Mouse (Mus musculus) lung, postnatal 4 days (tissue): ENCODE data around the gene Dock2.

Source experiments
- DNase-seq, 2 experiments: peaks; one replicate each; pipeline ENCODE4 v3.0.0; 2021

Dock2 gene

DNA sequence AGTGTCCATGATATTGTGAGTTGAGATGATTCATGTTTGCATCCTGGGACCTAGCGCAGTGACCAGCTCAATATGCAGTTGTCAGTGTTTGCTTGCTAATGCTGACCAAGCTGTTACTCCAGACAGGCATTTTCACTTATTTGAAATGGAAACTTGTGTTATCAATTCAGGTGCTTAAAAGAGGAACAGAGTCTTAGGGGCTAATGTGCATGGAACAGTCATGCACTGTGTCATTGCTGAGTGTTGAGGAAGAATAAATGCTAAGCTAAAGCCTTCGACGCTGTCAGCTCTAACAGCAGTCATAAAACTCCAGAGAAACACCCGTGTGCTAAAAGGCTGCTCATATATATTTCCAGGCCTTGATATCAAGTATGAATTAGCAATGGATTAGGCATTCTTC lies 259.1 kb downstream of the Dock2 start:
- DNase-seq = no peak

- DNase-seq = no peak
These were observed 265.1 kb downstream of the Dock2 start for GRCm38 (mm10) chr11:34518566-34518965.

DNA sequence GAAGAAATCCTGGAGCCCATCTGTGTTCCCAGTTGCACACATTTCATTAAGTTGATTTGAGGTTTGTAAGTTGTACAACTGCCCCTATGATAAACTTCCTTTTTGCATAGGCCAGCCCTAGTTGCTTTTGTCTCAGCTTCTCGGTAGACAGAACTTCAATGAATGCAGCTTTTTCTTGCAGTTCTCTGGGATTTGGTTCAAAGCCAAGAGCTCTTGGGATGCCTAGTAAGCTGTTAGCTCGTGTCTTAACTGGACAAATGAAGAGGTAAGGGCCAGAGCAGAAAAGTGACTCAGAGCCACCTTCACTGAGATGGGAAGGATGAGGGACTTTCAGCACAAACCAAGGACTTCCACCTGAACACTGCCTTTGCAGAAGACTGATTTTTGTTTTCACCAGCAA lies 266.7 kb downstream of the Dock2 start:
- no peak for DNase-seq

DNA sequence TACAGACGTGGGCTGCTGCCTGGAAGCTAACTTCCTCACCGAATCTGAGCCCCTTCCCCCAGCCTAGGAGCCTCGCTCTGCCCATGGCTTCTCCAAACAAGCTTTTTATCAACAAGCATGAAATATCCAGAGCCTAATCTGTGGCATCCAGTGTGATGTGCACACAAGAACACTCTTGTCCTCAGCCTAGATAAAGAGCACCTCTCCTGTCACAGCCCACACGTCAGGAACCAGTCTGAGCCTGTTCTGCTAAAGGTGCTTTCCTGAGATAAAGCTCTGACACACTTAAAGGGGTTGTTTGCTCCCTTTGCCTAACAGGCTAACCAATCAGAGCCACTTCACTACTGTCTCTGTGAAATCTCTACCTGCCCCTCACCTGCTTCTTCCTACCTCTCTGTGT lies 268.4 kb downstream of the Dock2 start:
- DNase-seq = no peak

DNA sequence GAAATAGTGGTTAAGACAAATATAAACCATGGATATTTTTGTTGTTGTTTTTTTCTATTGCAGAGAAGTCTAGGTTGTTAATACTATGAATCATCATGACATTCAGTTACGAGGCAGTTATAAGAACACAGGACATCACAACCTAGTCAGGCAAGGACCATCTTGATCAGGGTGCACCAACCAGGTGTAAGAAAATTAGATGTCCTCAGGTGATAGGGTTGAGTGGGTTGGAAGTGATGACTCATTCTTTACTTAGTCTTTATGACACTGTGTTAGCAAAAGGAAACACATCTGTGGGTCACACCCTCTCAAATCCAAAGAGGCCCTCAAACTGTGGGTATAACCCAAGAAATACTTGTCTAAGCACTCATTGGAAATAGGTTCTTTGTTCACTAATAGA lies 277.3 kb downstream of the Dock2 start:
- DNase-seq = no peak

DNA sequence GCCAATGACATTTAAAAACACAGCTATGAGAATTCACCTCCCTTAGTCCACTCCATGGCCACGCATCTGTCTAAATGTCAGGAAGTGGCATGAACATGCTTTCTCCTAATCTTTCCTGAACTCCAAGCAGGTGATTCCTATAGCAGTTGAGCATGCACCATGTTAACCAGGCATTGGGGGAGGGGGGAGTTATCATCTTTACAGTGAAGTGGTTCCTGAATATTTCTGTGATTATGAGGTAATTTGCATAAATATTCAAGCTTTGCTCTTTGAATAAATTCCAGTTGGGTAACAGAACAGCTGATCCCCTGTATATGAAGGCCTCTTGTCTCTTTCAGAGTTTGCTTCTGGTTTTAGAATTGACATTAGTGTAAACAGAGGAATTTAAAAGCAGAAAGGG lies 284.0 kb downstream of the Dock2 start:
- DNase-seq = no peak

DNA sequence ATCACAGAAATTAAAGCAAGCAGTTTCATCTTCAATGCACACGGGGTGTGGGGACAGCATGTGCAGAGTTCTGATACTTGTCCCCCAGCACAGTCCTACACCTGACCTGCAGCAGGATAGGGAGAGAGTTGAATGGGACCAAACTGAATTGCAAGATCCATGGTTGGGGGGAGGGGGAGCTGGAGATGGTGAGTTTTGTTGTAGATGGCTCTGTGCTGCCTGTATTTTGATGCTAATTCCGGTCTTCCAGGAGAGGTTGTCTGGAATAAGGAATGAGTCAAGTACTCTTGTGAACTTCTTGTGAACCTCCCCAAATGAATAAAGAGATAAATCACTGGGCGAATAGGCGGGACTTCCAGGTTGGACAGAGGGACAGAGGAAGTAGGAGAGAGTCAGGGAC lies 289.0 kb downstream of the Dock2 start:
- DNase-seq = no peak

GRCm38 (mm10) chr11:34492986-34493385 lies 290.7 kb downstream of the Dock2 start:
- DNase-seq = no peak

DNA sequence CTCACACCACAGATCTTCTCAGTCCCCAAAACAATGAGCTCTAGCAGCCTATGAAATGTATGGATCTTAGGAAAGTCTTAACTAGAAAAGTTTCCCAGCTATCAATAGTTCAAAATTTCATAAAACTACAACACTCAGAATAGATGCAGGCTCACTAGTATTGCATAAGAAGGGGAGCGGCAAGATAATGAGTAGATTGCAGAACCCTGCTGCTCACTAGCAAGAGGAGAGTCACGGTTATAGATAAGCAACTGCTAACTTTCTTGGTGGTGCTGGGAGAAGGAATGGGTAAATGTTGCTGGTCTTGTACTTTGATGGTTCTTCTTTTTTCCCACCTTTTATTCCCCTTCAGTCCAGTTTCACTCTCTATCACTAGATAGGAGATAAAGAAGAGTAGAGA lies 291.5 kb downstream of the Dock2 start:
- no peak for DNase-seq

GRCm38 (mm10) chr11:34489548-34489947 lies 294.1 kb downstream of the Dock2 start:
- DNase-seq = no peak

- no peak for DNase-seq
These were observed 304.4 kb downstream of the Dock2 start for GRCm38 (mm10) chr11:34479301-34479700.

DNA sequence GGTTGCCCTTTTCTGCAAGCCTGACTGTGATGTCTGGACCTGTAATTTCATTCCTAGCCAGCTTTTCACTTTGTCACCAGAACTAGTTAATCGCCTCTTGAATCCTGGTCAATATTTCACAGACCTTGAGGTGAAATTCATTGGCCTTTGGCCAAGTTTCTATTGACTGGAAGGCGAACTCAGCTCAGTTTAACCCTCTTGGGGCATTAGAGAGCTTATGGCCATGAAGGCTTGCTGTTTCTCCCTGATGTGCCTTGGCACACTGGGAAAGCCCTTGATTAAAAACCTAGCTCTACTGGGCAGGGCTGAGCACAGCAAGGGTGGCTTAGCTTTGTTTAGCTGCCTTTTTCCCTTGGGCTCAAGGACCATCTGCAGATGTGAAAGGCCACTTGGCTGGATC lies 313.9 kb downstream of the Dock2 start:
- DNase-seq = no peak

- no peak for DNase-seq
These were observed 315.1 kb downstream of the Dock2 start for GRCm38 (mm10) chr11:34468571-34468970.

DNA sequence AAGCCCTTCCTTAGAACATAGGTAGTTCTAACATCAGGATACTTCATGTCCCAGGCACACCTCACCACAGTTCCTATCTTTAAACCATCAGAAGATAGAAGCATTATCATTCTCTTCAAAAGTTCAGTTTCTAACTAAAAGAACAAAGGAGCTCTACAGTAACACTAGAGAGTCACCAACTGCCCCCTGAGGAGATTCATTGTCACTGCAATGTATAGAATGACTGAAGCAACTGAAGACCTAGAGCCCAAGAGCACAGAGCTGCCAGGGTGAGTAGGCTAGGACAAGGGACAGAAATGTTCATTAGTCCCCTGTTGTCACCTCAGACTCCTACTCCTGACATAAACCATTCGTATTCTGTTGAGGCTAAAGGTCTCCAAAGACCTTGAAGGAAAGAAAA lies 316.6 kb downstream of the Dock2 start:
- DNase-seq = no peak

DNA sequence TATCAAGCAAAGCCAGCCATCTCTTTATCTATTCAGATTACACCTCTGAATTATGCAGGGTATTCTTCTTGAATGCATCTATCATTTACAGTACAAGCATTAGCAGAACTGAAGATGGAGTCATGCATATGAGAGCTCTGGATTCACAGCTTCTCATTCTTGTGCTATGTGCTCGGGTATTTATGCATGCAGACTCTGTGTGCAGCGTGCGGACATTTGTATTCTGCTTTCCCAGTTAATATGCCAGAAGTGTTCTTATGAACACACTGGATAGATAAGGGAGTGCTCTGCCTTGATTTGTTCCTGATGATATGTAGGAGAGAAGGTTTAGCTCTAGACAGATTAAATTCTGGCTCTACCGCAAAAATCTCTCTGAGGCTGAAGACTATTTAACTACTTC lies 333.7 kb downstream of the Dock2 start:
- no peak for DNase-seq

DNA sequence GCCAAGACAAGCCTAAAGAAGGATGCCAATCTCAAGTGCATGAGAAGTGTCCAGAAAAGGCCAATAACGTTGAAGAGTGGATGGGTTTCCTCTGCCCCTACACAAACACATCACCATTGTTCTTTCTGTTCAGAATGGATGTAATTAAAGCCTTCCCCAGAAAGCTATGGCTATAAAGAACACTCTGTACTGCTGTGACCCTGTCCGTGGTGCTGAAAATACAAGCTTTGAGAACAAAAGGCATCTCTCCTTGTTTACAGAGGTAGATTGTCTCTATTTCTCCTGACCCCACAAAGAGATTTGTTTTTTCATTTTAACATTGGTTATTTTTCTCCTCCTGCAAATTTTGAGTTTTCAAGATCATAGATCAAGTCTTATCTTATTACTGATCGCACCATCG lies 335.8 kb downstream of the Dock2 start:
- DNase-seq = peak in 1 of 2 experiments; percentile 19

DNA sequence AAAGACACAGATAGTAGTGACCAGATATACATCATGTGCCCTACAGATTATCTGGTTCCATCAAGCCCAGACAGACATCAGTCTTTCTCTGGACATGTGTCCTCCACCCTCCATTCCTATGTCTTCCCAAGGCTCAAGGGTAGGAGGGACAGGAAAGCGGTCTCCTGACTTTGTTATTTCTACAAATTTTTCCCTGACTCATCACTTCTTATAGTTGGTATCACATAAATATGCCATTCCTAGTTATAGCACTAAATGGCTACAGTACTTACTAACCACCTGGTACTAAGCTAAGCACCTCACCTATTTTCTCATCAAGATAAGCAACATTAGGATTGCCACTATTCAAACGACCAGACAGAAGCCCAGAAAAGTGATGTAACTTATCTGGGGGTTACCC lies 345.3 kb downstream of the Dock2 start:
- no peak for DNase-seq

DNA sequence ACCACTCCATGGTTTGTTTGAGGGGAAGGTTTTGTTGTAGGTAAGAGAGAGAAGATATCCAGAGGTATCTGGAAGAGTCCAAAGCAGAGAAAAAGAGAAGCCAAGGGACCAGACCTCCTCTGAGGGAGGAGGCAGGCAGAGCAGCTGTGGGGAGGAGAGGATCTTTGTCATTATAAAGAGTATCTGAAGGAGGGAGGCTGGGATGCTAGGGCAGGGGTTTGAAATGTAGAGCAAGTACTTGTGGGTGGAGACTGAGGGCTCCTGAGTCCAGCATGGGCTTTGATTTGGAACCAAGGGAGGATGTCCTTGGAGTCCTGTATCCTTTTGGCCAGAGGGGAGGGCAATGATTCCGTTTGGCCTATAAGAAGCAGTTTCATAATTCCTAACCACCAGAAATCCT lies 346.2 kb downstream of the Dock2 start:
- DNase-seq = no peak

DNA sequence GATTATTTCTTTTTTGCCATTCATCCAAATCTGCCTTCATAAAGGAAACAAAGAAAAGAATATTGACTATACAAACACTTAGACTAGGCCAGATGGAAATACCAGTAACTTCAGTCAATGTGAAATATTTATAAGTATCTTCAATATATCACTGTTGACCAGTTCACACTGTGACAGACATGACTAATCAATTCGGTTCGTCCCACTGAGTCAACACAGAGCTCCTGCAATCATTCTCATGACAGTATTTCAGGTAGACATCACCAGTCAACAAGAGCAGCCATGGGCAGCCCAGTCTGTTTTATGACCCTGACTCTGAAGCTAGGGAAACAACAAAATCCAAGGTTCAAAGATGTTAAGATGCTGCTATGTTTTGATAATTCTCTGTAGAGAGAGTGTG lies 351.7 kb downstream of the Dock2 start:
- no peak for DNase-seq

DNA sequence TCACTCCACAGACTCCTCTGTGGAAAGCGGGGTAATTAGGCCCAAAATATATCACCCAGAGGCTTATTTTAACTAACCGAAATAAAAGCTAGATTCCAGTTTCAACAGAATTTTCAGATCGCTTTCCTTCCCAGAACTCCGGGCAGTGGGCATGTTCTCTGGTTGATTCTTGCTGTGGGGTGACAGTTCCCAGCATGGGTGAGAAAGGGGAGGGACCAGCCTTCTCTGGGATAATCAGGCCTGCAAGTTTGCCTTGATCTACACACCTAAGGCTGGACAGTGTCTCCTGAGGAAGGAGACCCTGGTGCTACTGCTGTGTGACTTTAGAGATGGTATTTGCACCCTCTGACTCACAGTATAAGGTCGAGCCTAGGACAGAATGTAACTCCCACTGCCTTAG lies 352.3 kb downstream of the Dock2 start:
- no peak for DNase-seq

GRCm38 (mm10) chr11:34430940-34431339 lies 352.8 kb downstream of the Dock2 start:
- no peak for DNase-seq

- DNase-seq = no peak
These were observed 356.5 kb downstream of the Dock2 start for GRCm38 (mm10) chr11:34427212-34427611.

DNA sequence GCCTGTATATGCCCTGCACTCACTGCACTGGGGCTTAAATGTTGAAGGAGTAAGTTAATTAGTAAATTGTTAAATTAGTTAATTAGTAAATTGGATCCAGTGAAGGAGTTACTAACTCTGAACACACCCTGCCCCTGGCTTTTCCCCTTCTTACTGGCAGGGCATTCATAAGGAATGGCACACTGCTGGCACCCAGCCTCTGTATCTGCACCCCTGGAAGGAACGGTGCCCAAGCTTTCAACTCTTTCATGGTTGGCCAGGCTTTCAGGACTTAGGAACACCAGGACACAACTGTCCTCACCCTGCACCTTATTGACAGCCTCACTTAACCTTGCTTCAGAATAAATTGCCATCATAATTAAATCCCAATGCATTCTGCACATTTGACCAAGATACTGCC lies 359.1 kb downstream of the Dock2 start:
- DNase-seq = no peak

DNA sequence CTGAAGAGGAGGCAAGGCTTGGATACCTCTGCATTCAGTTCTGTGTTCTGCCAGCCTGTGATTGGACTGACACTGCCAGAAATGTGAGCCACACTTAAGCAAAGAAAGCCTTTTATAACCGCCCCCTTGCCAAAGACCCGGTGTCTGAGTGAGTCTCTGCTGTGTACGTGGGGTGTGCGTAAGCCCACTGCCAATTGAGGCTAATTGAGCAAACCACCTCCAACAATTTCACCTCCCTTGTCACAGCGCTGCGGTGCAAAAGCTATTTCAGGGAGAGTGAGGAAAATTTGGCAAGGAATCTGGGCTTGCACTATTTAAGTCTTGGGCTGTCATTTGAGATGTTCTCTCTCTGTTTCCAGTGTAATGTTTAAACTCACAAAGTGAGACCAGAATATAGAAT lies 362.6 kb downstream of the Dock2 start:
- DNase-seq = no peak

- DNase-seq = no peak
These were observed 367.1 kb downstream of the Dock2 start for GRCm38 (mm10) chr11:34416619-34416979.

- DNase-seq = no peak
These were observed 367.6 kb downstream of the Dock2 start for GRCm38 (mm10) chr11:34415884-34416618.
